ENCODE assay signal across 8 mouse cellular contexts in genomic region chr19:43396327-43396726, GRCm38 (mm10). TPM values are rescaled to one million over a fixed set of nuclear protein-coding genes. Genes with fewer than 3 reads are reported as not detected.
DNase-seq lines count a peak whose midpoint lies in the region; ATAC-seq and TF ChIP-seq lines count a peak whose summit lies in the region.

No protein-coding gene starts in this region.

- no peak overlapping the region for H3K27ac ChIP-seq in kidney, postnatal 0 days
- H3K27ac ChIP-seq in lung, embryonic 16.5 days (ENCODE audit: low read length) = no peak overlapping the region

- no peak overlapping the region for H3K4me3 ChIP-seq in kidney, postnatal 0 days (replicated peaks; ENCODE audit: low read depth, low read length)
- H3K4me3 ChIP-seq in lung, embryonic 16.5 days (ENCODE audit: low read length) = no peak overlapping the region

- H3K27me3 ChIP-seq in kidney, postnatal 0 days (ENCODE audit: insufficient read depth, low read length) = no peaks in the 10 kb centered on the region
- 0 out of 2 replicates have a peak, but pooled peaks cover 2% of the 10 kb centered on the region for H3K27me3 ChIP-seq in lung, embryonic 16.5 days (ENCODE audit: control insufficient read depth, insufficient read depth, low read depth, low read length)

- 2% methylated on average over 4 of the region's 4 CpGs for WGBS in kidney, postnatal 0 days
- WGBS in lung, embryonic 16.5 days = 2% methylated on average over 4 of the region's 4 CpGs

- H3K4me2 ChIP-seq in kidney, postnatal 0 days (ENCODE audit: low read length) = no peak overlapping the region
- H3K4me2 ChIP-seq in lung, embryonic 16.5 days (ENCODE audit: low read depth, low read length) = no peak overlapping the region

- DNase-seq in cerebellum, adult 18-20 months = peak; percentile 42 to 56
- peak; percentile 44 to 60 for DNase-seq in right cerebral cortex, adult 2 months (ENCODE audit: low spot score in 2 of 2)
- DNase-seq in right cerebral cortex, postnatal 25 days = no peak
- peak; percentile 16 to 63 for DNase-seq in cerebellum, postnatal 25 days
- peak; percentile 80 for DNase-seq in kidney, postnatal 0 days (ENCODE audit: low spot score)
- peak; percentile 10 for DNase-seq in skeletal muscle tissue, adult 2 months (ENCODE audit: low read depth, low spot score)

- no peaks in the 10 kb centered on the region for H3K9me3 ChIP-seq in kidney, postnatal 0 days (replicated peaks; ENCODE audit: low read length)
- H3K9me3 ChIP-seq in lung, embryonic 16.5 days (ENCODE audit: control insufficient read depth, low read length) = no peaks in the 10 kb centered on the region

- H3K36me3 ChIP-seq in kidney, postnatal 0 days (ENCODE audit: insufficient read depth, low read length) = no peaks in the 10 kb centered on the region
- no peaks in the 10 kb centered on the region for H3K36me3 ChIP-seq in lung, embryonic 16.5 days (ENCODE audit: control insufficient read depth, insufficient read depth, low read length)

- H3K4me1 ChIP-seq in kidney, postnatal 0 days (replicated peaks; ENCODE audit: insufficient read depth, low read length) = no peaks in the 10 kb centered on the region
- no peaks in the 10 kb centered on the region for H3K4me1 ChIP-seq in lung, embryonic 16.5 days (replicated peaks; ENCODE audit: control insufficient read depth, insufficient read depth, low read length)

- H3K9ac ChIP-seq in kidney, postnatal 0 days (ENCODE audit: low read depth, low read length) = no peak overlapping the region
- H3K9ac ChIP-seq in lung, embryonic 16.5 days (ENCODE audit: low read length) = no peak overlapping the region

- ATAC-seq in cerebellum, adult (ENCODE audit: insufficient number of reproducible peaks, low FRiP score, low TSS enrichment) = no peak
- ATAC-seq in kidney, postnatal 0 days (replicated peaks; ENCODE audit: low FRiP score, low read depth) = no peak
- peak; percentile 61; the same call in 1 of the 2 replicates for ATAC-seq in lung, embryonic 16.5 days (ENCODE audit: low read depth)

- TF ChIP-seq CTCF in kidney, postnatal 0 days (IDR thresholded peaks at IDR 0.05; ENCODE audit: low read depth) = peak; percentile 85

RNA-seq across cellular contexts. Expression of gene Hpse2, which starts 8.2 kb away (rescaled TPM):
- 0.08 and 0.15 TPM in 2 replicates for polyA plus RNA-seq in kidney, postnatal 0 days (2015; fragmentation: Nextera tagmentation; extraction: Ambion mirVana)
- polyA plus RNA-seq in lung, embryonic 16.5 days (2015; fragmentation: Nextera tagmentation; extraction: Ambion mirVana) = 6.0 and 6.3 TPM in 2 replicates

RNA-seq across cellular contexts. Expression of gene Cnnm1, which starts 43.9 kb away (rescaled TPM):
- 0.62 and 1.2 TPM in 2 replicates for polyA plus RNA-seq in kidney, postnatal 0 days (2015; fragmentation: Nextera tagmentation; extraction: Ambion mirVana)
- 0.08 and 0.09 TPM in 2 replicates for polyA plus RNA-seq in lung, embryonic 16.5 days (2015; fragmentation: Nextera tagmentation; extraction: Ambion mirVana)
